Mouse (Mus musculus) brain, embryonic 14.5 days (tissue): ENCODE measurements around the gene Ncbp2.

Source experiments
- CTCF ChIP-seq: fragments of 200-500 bp; IDR thresholded peaks from 2 replicates; pipeline ENCODE4 v1.5.1; 2012; ENCODE audit warnings: inconsistent platforms, mild to moderate bottlenecking, moderate library complexity, borderline replicate concordance; ENCODE audit not compliant: insufficient read depth, insufficient read length; ENCODE audit errors: extremely low read depth
- POLR2A ChIP-seq: fragments of 200-500 bp; IDR thresholded peaks from 2 replicates; pipeline ENCODE4 v1.6.1; 2012; ENCODE audit warnings: mild to moderate bottlenecking, inconsistent platforms, borderline replicate concordance; ENCODE audit not compliant: poor library complexity, insufficient read depth, insufficient read length, severe bottlenecking; ENCODE audit errors: extremely low read depth

GRCm38 (mm10) chr16:31944698-31945255 lies 3.5 kb upstream of the Ncbp2 start:
- TF ChIP-seq POLR2A (no peak), CTCF (no peak)
